Mouse (Mus musculus) forebrain, embryonic 15.5 days (tissue): ENCODE measurements around the gene Faap20. TPM values are rescaled to one million over a fixed set of nuclear protein-coding genes. Genes with fewer than 3 reads are reported as not detected.

Experiments
- ATAC-seq: fragments of 200-750 bp; cut with Nextera tagmentation; replicated peaks from 2 replicates; pipeline ENCODE4 v1.8.0; 2017; ENCODE audit warnings: mild to moderate bottlenecking, moderate TSS enrichment, moderate library complexity
- H3K27ac ChIP-seq: fragments of 300-500 bp; sonication (generic); replicated peaks from 2 replicates; pipeline ENCODE4 v1.5.1; 2015; ENCODE audit warnings: mild to moderate bottlenecking, inconsistent platforms
- H3K27me3 ChIP-seq: fragments of 300-500 bp; sonication (generic); 2 replicates; pipeline ENCODE4 v1.6.1; 2015; ENCODE audit warnings: inconsistent platforms
- H3K36me3 ChIP-seq: fragments of 300-500 bp; sonication (generic); 2 replicates; pipeline ENCODE4 v1.6.1; 2015; ENCODE audit warnings: mild to moderate bottlenecking, inconsistent platforms
- H3K4me1 ChIP-seq: fragments of 300-500 bp; sonication (generic); 2 replicates; pipeline ENCODE4 v1.6.1; 2015; ENCODE audit warnings: inconsistent platforms
- H3K4me2 ChIP-seq: fragments of 300-500 bp; sonication (generic); replicated peaks from 2 replicates; pipeline ENCODE4 v1.6.1; 2015; ENCODE audit warnings: mild to moderate bottlenecking, inconsistent platforms
- H3K4me3 ChIP-seq: fragments of 300-500 bp; sonication (generic); 2 replicates; pipeline ENCODE4 v1.5.1; 2015; ENCODE audit warnings: mild to moderate bottlenecking, inconsistent platforms
- H3K9ac ChIP-seq: fragments of 300-500 bp; sonication (generic); replicated peaks from 2 replicates; pipeline ENCODE4 v1.6.1; 2015; ENCODE audit warnings: mild to moderate bottlenecking, inconsistent platforms
- H3K9me3 ChIP-seq: fragments of 300-500 bp; sonication (generic); 2 replicates; pipeline ENCODE4 v1.6.1; 2016; ENCODE audit warnings: inconsistent platforms
- whole genome bisulfite sequencing: fragments of 180-500 bp; shearing (Covaris S2); methylation state at CpG from one replicate; pipeline ENCODE4 v1.1.7; 2015; ENCODE audit warnings: mixed read lengths; 5-methylcytosine and 5-hydroxymethylcytosine counted together
- polyA plus RNA-seq: library from polyadenylated mRNA; unstranded; fragments of >200 nt; fragmentation: Nextera tagmentation; extraction: Ambion mirVana; gene quantifications from 2 replicates; pipeline ENCODE4 v1.2.1, GENCODE M21; 2015

Gene Faap20
- polyA plus RNA-seq, 1 experiment from 2014 or later: 89.3 TPM

DNA sequence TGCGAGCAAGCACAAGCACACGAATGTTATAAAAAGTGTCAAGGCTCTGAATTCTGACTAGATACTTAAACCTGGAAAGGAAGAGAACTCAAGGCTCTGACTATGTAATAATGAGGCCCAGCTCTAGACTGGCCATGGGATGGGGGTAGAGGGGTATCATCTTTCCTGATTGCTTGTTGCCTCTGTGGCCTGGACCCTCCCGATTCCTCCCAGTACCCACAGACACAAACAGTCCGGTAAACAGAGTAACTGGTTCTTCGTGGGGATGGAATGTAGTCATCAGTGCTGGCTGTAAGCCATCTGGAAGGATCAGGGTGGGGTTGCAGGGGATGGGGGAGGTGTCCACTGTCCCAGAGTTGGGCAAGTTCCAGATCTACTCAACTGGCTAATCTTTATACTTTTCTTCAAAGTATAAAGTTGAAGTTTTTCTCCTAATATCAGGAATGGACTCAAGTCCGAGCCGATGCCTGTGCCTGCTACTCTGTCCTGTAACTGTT is 17.5 kb downstream of the Faap20 start:
- WGBS: 74% methylated on average over 7 of the region's 7 CpGs
- peaks cover 16% of the 10 kb centered on the region for H3K36me3 ChIP-seq
- H3K9me3 ChIP-seq: no peaks in the 10 kb centered on the region
- H3K9ac ChIP-seq: no peak overlapping the region
- H3K4me3 ChIP-seq: no peak overlapping the region
- H3K27me3 ChIP-seq: no peaks in the 10 kb centered on the region
- no peak for ATAC-seq
- no peak overlapping the region for H3K27ac ChIP-seq
- no peak overlapping the region for H3K4me2 ChIP-seq
- H3K4me1 ChIP-seq: no peaks in the 10 kb centered on the region

DNA sequence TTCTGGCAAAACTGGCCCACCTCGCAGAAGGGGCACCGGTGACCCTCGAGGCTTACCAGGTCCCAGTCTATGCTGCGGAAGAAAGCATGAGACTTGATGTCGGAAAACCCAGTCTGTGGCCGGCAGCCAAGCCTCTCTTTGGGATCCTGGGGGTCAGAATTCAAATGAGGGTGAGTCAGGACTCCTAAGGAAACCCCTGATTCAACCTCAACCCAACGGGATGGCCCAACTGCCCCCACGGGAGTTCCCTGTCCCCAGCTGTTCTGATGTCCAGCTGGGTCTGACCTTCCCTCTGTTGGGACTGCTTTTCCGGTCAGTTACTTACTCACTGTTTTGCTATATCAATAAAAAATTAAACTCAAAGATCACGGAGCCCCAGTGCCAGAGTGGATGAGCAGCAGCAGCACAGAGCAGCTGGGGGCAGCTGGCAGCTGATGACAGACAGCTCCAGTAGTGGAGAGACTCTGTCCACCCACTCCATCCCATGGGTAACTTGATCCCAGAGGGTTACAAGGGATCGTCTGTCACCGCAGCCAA is 18.1 kb downstream of the Faap20 start:
- no peak overlapping the region for H3K27ac ChIP-seq
- H3K4me2 ChIP-seq: no peak overlapping the region
- WGBS: 72% methylated on average over 12 of the region's 12 CpGs
- peaks cover 14% of the 10 kb centered on the region for H3K36me3 ChIP-seq
- no peaks in the 10 kb centered on the region for H3K27me3 ChIP-seq
- H3K9ac ChIP-seq: no peak overlapping the region
- no peak overlapping the region for H3K4me3 ChIP-seq
- H3K9me3 ChIP-seq: no peaks in the 10 kb centered on the region
- no peak for ATAC-seq
- H3K4me1 ChIP-seq: no peaks in the 10 kb centered on the region

DNA sequence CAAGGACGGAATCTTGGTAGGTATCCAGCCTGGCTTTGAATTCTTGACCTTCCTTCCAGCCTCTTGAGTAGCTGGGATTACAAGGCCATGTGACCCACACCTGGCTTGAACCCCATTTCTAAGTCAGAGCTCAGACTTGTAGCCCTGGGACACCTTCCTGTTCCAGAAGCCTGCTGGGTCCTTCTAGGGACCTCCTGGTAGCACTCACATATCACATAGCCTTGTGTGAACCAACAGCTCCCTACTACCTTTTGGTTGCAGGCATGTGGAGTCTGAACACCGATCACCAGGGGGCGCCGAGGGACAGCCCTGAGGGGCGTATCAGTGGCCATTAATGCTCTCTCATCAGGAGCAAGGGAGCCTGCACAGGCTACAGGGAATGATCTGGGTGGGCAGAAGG is 18.8 kb downstream of the Faap20 start:
- Histone ChIP-seq H3K9me3 (no peaks in the 10 kb centered on the region), H3K4me1 (no peaks in the 10 kb centered on the region), H3K4me3 (no peak overlapping the region), H3K27ac (no peak overlapping the region), H3K36me3 (peaks cover 14% of the 10 kb centered on the region), H3K9ac (no peak overlapping the region), H3K27me3 (no peaks in the 10 kb centered on the region), H3K4me2 (no peak overlapping the region)
- no peak for ATAC-seq
- 44% methylated on average over 5 of the region's 5 CpGs for WGBS

DNA sequence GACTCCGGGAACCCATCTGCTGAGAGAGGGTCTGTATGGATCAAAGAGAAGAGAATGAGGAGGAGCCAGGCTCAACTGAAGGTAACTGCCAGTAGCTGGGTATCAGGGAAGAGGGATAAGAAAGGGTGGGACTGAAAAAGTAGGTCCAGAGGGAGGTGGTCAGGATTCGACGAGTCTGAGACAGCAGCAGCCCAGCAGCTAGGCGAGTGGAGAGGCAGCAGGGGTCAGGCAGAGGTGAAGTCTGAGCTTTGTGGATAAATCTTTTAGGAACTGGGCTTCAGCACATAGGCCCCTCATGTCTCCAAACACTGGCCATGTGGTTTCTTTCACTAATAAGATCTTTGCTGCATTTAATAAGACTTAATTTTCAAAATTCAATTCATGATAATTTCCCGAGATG is 24.8 kb downstream of the Faap20 start:
- 61% methylated on average over 5 of the region's 5 CpGs for WGBS
- H3K4me1 ChIP-seq: peaks cover 6% of the 10 kb centered on the region
- no peak overlapping the region for H3K4me3 ChIP-seq
- peaks cover 14% of the 10 kb centered on the region for H3K36me3 ChIP-seq
- ATAC-seq: no peak
- H3K27ac ChIP-seq: no peak overlapping the region
- no peaks in the 10 kb centered on the region for H3K9me3 ChIP-seq
- H3K27me3 ChIP-seq: no peaks in the 10 kb centered on the region
- H3K4me2 ChIP-seq: no peak overlapping the region
- H3K9ac ChIP-seq: no peak overlapping the region

DNA sequence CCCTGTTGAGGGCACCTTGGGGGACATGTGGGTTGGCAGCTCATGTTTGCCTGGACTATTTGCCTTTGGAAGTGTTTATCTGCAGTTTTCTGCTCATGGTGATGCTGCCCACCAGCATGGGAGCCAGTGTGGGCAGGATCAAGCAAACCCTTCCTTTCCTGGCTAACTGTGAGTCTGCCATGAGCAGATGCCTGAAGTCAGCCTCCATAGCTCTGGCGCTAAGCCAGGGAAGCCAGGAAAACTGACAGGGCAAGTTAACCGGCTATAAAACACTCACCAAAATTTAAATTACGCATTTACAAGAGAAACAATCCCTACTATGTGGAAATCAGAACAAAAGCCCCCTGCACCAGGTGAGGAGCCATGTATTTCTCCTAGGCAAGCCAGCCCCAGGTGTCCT is 25.2 kb downstream of the Faap20 start:
- Histone ChIP-seq H3K9me3 (no peaks in the 10 kb centered on the region), H3K27ac (no peak overlapping the region), H3K4me3 (no peak overlapping the region), H3K27me3 (no peaks in the 10 kb centered on the region), H3K36me3 (peaks cover 14% of the 10 kb centered on the region), H3K4me2 (no peak overlapping the region), H3K4me1 (peaks cover 6% of the 10 kb centered on the region), H3K9ac (no peak overlapping the region)
- WGBS: 48% methylated on average over 3 of the region's 3 CpGs
- ATAC-seq: no peak

DNA sequence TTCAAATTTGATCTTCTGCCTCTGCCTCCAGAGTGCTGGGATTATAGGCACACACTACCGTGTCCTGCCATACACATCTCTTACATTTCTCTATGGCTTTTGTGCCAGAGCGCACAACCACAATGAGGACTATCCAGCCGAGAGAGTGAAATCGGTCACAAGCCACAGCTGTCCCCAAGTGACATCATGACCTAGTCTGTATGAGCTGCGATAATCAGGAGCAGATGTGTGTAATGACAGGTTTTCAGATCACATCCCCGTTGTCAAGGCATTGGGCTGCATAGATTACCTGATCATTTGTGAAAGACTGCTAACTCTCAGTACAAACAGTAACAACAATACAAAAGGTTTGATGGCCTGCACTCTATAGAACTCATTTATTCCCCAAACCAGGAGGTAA is 28.4 kb downstream of the Faap20 start:
- 67% methylated on average over 6 of the region's 6 CpGs for WGBS
- Histone ChIP-seq H3K9ac (no peak overlapping the region), H3K27ac (no peak overlapping the region), H3K36me3 (no peaks in the 10 kb centered on the region), H3K4me3 (no peak overlapping the region), H3K4me2 (no peak overlapping the region), H3K4me1 (peaks cover 24% of the 10 kb centered on the region), H3K9me3 (no peaks in the 10 kb centered on the region), H3K27me3 (no peaks in the 10 kb centered on the region)
- ATAC-seq: no peak

DNA sequence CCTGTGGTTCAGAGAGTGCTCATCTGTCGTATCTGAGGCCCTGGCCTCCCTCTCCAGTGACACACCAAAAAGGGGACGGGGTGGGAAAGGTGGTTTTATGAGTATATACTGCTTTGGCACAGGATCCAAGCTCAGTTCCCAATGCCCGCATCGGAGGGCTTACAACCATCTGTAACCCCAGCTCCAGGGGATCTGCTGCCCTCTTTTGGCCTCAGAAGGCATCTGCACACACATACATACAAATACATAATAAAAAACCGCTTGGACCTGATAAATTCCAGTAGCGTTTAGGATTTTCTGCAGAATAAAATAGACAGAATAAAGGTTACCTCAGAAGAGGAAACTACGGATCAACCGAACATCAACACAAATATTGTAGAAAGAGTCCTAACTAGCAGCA is 29.5 kb downstream of the Faap20 start:
- H3K4me3 ChIP-seq: no peak overlapping the region
- H3K4me2 ChIP-seq: no peak overlapping the region
- no peaks in the 10 kb centered on the region for H3K27me3 ChIP-seq
- 83% methylated on average over 8 of the region's 8 CpGs for WGBS
- H3K36me3 ChIP-seq: no peaks in the 10 kb centered on the region
- no peak overlapping the region for H3K9ac ChIP-seq
- peaks cover 33% of the 10 kb centered on the region for H3K4me1 ChIP-seq
- H3K9me3 ChIP-seq: no peaks in the 10 kb centered on the region
- no peak overlapping the region for H3K27ac ChIP-seq
- no peak for ATAC-seq

DNA sequence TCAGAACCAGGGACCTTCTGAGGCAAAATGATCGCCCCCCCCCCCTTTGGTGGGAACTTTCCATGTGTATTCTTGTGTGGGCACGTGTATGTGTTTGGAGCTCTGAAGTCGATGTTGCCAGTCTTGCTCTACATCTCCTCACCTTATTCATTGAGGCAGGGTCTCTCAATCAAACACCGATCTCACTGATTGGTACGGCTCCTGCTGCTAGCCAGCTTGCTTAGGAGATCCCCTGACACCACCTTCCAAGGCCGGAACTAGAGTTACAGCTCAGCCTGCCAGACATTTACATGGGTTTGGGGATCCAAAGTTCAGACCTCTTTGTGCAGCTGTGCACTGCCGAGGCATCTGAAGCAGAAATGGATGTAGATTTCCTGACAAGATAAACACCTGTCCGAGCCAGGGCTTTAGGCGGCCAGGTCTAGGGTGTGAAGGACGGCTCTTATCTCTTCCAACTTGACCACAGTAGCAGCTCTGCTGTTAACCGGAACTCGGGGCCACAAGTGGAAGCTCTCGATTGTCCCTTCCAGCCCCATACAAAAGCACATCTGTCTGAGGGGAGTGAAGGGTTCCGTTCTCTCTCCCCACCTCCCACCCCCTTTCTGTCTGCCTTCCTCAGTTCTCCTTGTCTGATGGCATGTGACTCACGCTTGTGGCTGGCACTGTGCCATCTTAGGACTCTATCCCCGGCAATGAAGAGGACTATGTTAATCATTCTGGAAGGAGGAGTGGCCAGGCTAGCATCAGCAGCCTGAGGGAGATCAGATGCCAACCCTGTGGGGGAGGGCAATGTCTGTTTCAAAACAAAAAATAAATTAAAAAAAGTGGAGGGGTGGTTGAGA is 30.5 kb downstream of the Faap20 start:
- Histone ChIP-seq H3K36me3 (no peaks in the 10 kb centered on the region), H3K27ac (no peak overlapping the region), H3K4me2 (no peak overlapping the region), H3K4me3 (no peak overlapping the region), H3K4me1 (peaks cover 27% of the 10 kb centered on the region), H3K9ac (no peak overlapping the region), H3K27me3 (no peaks in the 10 kb centered on the region), H3K9me3 (no peaks in the 10 kb centered on the region)
- ATAC-seq: 0 out of 2 replicates have a peak, but pooled peaks have one; percentile 35
- WGBS: 68% methylated on average over 16 of the region's 16 CpGs

DNA sequence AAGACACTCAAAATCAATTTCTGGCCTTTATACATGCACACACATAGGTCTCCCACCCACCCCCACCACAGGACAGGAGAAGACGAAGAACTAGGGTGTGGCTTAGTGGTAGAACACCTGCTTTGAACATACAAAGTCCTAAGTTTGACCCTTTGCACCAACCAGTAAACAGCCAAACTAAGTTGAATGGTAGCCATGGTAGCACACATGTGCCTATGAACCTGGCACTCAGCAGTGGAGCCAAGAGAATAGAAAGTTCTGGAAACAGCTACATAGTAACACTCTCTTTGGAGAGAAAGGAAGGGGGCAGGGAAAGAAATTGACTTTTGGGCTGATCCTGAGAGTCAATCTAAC is 31.1 kb downstream of the Faap20 start:
- Histone ChIP-seq H3K27me3 (no peaks in the 10 kb centered on the region), H3K4me1 (peaks cover 27% of the 10 kb centered on the region), H3K36me3 (no peaks in the 10 kb centered on the region), H3K27ac (no peak overlapping the region), H3K9ac (no peak overlapping the region), H3K4me3 (no peak overlapping the region), H3K9me3 (no peaks in the 10 kb centered on the region), H3K4me2 (no peak overlapping the region)
- ATAC-seq: no peak
- WGBS: 88% methylated on average over 1 of the region's 1 CpGs

DNA sequence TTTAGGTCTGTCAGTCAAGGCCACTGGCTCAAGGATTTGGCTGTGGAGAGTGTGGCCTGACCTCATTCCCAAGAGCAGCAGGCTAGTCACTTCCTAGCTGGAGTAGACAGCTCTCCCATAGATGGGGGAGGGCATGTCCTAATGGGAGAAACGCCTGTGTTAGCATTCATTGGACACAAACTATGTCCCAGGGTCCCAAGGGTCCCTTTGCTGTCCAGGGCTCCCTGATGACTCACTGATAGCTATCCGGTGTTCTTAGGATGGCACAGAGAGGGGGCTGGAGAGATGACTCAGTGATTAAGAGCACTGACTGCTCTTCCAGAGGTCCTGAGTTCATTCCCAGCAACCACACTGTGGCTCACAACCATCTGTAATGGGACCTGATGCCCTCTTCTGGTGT is 31.6 kb downstream of the Faap20 start:
- H3K9ac ChIP-seq: no peak overlapping the region
- no peaks in the 10 kb centered on the region for H3K9me3 ChIP-seq
- no peaks in the 10 kb centered on the region for H3K36me3 ChIP-seq
- H3K27ac ChIP-seq: no peak overlapping the region
- 92% methylated on average over 2 of the region's 2 CpGs for WGBS
- H3K4me1 ChIP-seq: peaks cover 27% of the 10 kb centered on the region
- no peak overlapping the region for H3K4me3 ChIP-seq
- no peak for ATAC-seq
- no peaks in the 10 kb centered on the region for H3K27me3 ChIP-seq
- H3K4me2 ChIP-seq: no peak overlapping the region

DNA sequence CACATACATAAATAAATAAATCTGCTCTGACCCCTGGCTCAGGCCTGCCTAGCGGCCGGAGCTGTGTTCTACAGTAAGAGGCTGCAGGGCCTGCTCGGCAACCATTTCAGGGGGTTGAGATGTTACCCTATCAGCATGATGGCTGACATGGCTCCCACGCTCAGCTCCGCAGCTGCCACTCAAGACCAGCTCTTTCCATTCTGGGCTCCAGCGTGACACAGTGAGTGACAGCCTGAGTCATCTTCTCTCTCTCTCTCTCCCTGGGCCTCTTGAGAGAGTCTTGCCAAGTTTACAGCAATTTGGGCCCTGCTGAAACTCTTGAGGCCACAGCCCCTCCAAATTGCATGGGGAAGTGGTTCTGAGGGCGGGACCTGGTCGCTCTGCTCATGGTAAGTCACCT is 32.0 kb downstream of the Faap20 start:
- Histone ChIP-seq H3K4me3 (no peak overlapping the region), H3K27me3 (no peaks in the 10 kb centered on the region), H3K4me1 (peaks cover 27% of the 10 kb centered on the region), H3K9me3 (no peaks in the 10 kb centered on the region), H3K27ac (no peak overlapping the region), H3K9ac (no peak overlapping the region), H3K36me3 (no peaks in the 10 kb centered on the region), H3K4me2 (no peak overlapping the region)
- 94% methylated on average over 8 of the region's 8 CpGs for WGBS
- ATAC-seq: no peak

DNA sequence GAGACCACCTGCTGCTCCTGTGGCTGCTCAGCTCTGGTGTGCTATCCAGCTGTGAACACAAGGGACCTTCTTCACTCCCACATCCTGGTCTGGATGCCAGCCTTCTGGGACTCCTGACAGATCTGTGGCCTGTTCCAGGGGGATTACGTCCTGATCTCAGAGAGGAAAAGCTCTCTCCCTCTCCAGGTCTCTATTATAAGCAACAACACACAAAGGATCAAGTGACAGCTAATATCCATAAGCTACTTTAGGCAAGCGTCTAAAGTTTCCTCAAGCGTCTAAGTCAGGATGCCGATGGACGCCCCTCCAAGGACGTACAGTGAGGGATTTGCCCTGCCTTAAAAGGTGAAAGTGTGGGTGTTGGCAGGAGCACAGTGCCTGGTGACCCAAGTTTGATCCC is 32.6 kb downstream of the Faap20 start:
- no peaks in the 10 kb centered on the region for H3K27me3 ChIP-seq
- no peak overlapping the region for H3K4me2 ChIP-seq
- peaks cover 27% of the 10 kb centered on the region for H3K4me1 ChIP-seq
- H3K27ac ChIP-seq: no peak overlapping the region
- no peak overlapping the region for H3K9ac ChIP-seq
- no peak for ATAC-seq
- WGBS: 63% methylated on average over 6 of the region's 6 CpGs
- no peaks in the 10 kb centered on the region for H3K9me3 ChIP-seq
- no peaks in the 10 kb centered on the region for H3K36me3 ChIP-seq
- no peak overlapping the region for H3K4me3 ChIP-seq
